Mouse (Mus musculus): ENCODE results near the gene Ptpn7.

Ptpn7 gene

DNA sequence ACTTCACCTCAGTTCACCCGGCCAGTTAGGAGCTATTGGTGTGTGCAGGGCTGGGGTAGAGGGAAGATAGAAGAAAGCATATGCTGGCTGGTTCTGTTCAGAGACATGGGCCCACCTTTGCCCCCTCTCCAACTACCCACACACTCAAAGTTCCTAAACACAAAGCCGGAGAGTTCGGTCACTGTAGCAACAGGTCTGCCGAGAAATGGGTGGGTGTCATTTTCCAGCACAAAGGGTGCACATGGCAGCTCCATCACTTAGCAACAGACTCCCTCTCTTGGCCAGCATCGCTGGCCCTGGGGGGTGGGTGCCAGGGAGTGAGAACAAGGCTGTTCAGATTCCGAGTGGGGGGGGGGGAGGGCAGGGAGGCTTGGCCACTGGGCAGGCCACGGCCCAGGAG is 26.6 kb downstream of the Ptpn7 start:
- no peak for DNase-seq (ENCODE audit: low spot score)

- DNase-seq (ENCODE audit: low spot score), result no peak
Measured at GRCm38 (mm10) chr1:135159556-135160123, 27.1 kb downstream of the Ptpn7 start.

DNA sequence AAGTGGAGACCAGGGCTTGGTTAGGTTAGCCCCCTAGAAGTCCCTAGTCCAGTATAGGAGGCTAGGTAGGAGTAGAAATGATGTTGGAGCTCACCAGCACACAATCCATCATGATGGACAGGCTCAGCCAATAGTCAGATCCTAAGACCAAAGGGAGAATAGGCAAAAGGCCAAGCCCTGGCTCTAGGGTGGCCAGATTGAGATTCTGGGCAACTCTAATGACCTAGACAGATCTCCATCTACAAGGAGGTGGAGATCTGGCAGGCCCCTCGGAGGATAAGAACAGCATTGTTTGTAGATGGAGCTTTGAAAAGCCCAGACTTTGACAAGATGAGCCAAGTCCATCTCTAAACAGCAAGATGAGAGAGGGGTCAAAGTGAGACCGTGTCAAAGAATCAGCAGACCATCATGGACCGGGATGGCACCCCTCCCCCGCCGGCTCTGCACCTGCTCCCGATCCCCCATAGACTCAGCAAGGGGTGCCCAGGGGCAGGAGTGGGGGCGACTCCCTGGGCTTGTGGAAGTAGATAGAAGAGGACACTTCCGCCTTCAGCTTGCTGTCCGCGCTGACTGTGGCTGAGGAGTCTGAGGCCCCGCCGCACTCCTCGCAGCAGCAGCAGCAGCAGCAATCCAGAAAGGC is 28.0 kb downstream of the Ptpn7 start:
- DNase-seq (ENCODE audit: low spot score), result no peak

DNA sequence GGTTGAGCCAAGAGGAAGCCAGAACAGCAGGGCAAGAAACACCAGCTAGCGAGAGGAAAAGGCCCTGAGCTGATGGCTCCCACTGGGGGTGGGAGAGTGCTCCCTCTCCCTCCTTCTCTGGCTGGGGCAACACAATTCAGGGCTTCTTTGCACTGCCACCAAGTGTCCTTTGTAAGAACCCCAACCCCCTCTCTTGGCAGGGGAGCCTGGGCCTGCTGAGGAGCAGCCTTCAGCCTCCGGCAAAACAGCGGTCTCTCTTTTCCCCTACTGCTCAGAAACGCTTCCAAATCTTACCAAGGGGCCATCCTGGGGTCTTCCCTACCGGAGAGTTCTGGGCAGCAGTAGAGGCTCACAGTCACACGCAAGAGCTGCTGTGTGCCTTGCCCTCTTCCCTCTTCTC is 30.2 kb downstream of the Ptpn7 start:
- DNase-seq (ENCODE audit: low spot score), result no peak

- no peak for DNase-seq (ENCODE audit: low spot score)
Measured at GRCm38 (mm10) chr1:135167435-135167834, 34.9 kb downstream of the Ptpn7 start, which contains the start of gene Gpr37l1. TSS of gene Gpr37l1 (minus strand) at chr1:135167681.

DNA sequence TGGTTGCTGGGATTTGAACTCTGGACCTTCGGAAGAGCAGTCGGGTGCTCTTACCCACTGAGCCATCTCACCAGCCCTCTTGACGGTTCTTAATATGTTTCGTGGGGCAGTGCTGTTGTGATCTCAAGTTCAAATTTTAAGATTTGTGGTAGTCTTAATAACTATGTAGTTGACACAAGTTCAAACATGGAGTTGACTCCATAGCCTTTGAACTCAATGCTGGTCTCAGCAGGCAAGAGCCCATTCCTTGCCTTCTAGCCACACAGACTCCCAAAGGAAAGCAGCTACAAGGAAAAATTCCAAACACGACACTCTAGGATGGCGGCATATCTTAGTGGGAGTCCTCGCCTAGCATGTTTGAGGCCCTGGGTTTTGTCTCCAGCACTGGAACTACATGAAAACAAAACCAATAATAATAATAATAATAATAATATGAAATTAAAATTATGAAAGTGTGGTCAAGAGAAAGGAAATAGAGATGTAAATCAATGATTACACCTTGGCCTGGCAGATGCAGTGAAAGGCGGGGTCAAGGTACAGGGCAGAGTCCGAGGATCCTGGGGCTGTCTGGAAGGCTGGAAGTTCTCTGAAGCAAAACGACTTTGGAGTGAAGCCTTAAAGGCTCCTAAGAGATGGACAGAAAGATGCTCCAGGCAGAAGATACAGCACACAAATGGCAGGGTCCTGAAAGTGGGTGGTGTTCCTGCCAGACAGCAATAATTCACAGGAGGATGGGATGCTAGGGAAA is 36.1 kb downstream of the Ptpn7 start:
- no peak for DNase-seq (ENCODE audit: low spot score)

DNA sequence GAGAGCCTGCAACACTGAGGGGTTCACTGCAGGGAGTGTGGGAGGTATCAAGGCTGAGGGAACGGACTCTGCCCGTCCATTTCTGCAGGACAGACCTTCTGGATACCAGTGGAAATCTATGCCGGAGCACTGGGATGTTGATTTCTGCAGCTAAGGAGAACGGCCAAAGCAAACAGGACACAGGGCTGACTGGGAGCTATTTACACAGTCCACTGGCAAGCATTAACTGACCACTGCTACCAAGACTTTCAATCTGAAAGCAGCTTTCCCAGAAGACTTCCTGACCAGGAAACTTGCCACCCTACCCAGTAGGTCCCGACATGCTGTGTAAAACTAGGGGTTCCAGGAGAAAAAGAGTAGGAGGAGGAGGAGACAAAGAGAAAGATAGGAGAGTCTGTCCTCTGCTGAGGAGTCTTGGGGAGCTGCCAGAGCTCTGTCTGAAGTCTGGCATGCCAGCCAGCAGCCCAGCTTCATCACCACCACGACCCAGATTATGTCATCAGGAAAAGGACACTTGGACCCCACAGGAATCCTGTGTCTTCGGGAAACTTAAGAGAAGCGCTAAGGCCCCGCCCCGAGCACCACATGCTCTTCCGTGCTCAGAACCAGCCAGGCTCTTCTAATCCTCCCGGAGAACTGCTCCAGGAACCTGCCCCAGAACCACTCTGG is 37.2 kb downstream of the Ptpn7 start:
- DNase-seq (ENCODE audit: low spot score), result no peak

DNA sequence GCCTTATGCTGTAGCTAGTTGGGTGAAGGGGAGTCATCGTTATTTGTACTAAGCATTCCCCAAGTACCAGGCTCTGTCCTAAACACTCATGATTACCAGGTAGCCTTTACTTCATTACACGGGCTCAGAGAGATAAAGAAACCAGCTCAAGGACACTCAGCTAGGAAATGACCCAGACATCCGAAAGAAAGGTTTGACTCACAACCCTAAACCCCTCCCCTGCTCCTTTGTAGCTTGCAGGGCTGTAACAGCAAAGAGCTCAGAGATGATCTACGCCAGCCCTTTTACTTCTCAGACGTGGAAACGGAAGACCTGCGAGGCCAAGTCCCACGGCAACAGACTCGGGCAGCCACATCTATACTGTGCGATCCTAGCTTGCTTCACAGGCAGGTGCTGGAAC is 37.8 kb downstream of the Ptpn7 start:
- no peak for DNase-seq (ENCODE audit: low spot score)

DNA sequence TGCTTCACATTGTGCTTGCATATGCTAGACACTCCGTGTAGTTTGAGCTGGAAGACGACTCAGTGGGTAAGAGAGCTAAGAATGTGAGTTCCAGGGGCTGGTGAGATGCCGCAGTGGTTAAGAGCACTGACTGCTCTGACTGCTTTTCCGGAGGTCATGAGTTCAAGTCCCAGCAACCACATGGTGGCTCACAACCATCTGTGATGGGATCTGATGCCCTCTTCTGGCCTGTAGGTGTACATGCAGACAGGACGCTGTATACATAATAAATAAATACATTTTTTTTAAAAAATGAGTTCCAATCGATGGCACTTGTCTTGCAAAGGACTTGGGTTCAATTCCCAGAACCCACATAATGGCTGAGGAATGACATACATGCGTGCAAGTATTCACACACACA is 38.7 kb downstream of the Ptpn7 start:
- no peak for DNase-seq (ENCODE audit: low spot score)

DNA sequence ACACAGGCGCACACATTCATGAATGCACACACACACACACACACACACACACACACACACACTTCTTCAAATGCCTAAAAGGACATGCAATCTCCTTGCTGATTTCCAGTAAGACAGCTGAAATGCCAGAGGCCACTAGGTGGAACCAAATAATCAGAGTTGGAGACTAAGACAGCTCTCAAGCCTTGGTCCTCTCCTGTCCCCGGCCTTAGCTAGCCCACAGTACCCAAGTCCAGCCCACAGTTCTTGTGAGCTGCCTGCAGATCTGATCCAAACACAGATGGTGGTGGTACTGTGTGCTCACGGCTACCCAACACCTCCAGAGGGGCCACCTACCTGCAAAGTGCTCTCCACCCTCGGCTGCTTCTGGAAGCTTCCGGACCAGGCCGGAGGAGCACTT is 39.5 kb downstream of the Ptpn7 start:
- DNase-seq (ENCODE audit: low spot score), result no peak

GRCm38 (mm10) chr1:135173311-135173710 is 40.8 kb downstream of the Ptpn7 start:
- DNase-seq (ENCODE audit: low spot score), result no peak

DNA sequence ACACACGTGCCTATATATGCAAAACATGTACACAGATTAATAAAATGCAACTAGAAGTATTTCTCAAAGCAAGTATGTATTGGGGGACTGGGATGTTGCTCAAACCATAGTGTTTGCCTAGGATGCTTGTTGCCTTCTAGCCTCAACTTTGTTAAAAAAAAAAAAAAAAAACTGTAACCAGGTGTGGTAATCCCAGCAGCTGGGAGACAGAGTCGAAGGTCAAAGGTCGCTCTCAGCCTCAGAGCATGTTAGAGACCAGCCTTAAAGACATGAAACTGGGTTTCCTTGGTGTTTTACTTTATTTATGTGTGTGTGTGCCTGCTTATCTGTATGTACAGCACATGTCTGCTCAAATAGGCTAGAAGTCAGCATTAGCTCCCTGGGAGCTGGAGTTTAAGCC is 42.7 kb downstream of the Ptpn7 start:
- no peak for DNase-seq (ENCODE audit: low spot score)

DNA sequence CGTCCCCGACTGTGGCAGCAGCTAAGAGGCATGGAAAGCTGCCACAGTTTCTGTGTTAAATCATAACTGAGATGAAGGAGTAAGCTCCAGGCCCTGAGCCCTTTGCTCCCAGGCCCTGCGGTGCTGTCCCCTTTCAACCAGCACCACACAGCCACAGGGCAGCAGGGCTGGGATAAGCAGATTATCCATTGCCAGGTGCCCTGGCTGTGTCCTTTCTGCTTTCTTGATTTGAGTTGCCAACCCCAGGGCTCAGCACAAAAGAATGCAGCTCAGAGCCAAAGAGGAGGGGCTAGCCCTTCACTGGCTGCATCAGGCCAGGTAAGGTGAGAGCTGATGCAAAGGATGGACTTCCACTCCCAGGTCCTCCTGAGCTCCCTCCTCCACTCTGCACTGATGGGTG is 45.2 kb downstream of the Ptpn7 start:
- no peak for DNase-seq (ENCODE audit: low spot score)

DNA sequence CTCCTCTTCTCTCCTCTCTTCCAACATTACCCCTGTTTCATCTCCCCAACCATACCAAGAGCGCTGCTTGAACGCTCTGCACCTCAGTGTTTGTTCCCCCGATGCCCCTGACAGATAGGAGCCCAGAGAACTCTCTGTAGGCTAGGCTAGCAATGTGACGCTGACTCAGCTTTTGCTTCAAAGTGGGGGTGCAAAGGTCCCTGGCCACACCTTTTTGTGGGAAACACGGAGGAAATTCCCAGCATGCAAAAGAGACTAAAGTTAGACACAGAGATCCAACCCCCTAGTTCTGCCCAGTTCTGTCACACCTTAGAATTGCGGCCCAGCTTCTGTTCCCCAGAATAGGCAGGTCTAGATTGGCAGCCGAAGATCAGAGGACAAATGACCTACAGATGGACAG is 46.4 kb downstream of the Ptpn7 start:
- no peak for DNase-seq (ENCODE audit: low spot score)

DNA sequence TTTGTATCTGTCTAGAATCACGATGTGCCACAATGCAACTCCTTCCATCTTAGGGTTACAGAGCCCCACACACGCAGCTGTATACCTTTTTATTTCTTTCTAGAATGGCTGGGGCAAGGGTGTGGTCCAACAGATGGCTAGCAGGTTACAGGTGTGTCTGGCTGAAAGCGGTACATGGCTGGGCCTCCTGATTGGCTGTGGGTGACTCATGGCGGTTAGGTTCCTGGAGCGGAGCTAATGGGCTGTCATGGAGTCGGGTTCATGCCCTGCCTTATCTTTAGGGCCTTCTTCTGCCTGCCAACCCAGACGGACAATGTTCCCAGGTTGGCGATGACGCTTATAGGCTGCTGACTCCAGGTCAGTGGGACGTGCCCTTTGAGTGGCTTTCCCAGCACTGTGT is 48.3 kb downstream of the Ptpn7 start:
- no peak for DNase-seq (ENCODE audit: low spot score)

DNA sequence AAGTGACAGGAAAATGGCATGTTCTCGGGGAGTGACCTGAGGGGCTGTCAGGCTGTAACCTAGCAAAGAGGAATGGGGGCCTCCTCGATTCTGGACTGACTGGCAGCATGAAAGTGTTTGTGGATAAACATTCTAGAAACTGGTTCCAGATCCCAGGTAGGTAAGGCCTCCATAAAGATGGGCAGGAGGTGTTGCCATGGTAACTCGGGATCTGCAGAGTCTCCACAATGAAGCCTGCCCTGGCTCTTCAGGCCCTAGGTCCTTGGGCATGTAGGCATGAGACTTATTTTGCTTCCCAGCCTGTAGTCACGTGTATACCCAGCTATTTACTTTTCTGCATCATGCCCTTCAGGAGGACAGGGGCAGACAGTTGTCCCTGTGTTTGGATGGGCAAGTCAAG is 48.8 kb downstream of the Ptpn7 start:
- DNase-seq (ENCODE audit: low spot score), result no peak

GRCm38 (mm10) chr1:135181880-135182623 is 49.6 kb downstream of the Ptpn7 start:
- DNase-seq (ENCODE audit: low spot score), result no peak

- no peak for DNase-seq (ENCODE audit: low spot score)
Measured at GRCm38 (mm10) chr1:135182975-135183374, 50.5 kb downstream of the Ptpn7 start.

GRCm38 (mm10) chr1:135183448-135183847 is 50.9 kb downstream of the Ptpn7 start:
- DNase-seq (ENCODE audit: low spot score), result no peak

- no peak for DNase-seq (ENCODE audit: low spot score)
Measured at GRCm38 (mm10) chr1:135183941-135184570, 51.6 kb downstream of the Ptpn7 start.

GRCm38 (mm10) chr1:135185936-135186335 is 53.4 kb downstream of the Ptpn7 start:
- no peak for DNase-seq (ENCODE audit: low spot score)

GRCm38 (mm10) chr1:135186427-135186826 is 53.9 kb downstream of the Ptpn7 start:
- DNase-seq (ENCODE audit: low spot score), result no peak
